Mouse (Mus musculus) liver, embryonic 11.5 days (tissue): ENCODE results near the gene Pafah2. TPM values are rescaled to one million over a fixed set of nuclear protein-coding genes. Genes with fewer than 3 reads are reported as not detected.

Experiments used
- ATAC-seq: fragments of 200-750 bp; cut with Nextera tagmentation; replicated peaks from 2 replicates; pipeline ENCODE4 v1.8.0; 2017; ENCODE audit warnings: moderate number of reproducible peaks, mild to moderate bottlenecking, moderate TSS enrichment, moderate library complexity; ENCODE audit not compliant: low FRiP score
- DNase-seq: peaks from one replicate; pipeline ENCODE4 v3.0.0-alpha.2; 2017; ENCODE audit warnings: low spot score
- H3K27ac ChIP-seq: fragments of 300-500 bp; sonication (generic); 2 replicates; pipeline ENCODE4 v1.5.1; 2014; ENCODE audit warnings: mild to moderate bottlenecking, low read depth, low read length, control low read depth
- H3K27me3 ChIP-seq: fragments of 300-500 bp; sonication (generic); replicated peaks from 2 replicates; pipeline ENCODE4 v1.6.1; 2014; ENCODE audit warnings: low read length, mixed read lengths; ENCODE audit not compliant: control insufficient read depth, insufficient read depth
- H3K36me3 ChIP-seq: fragments of 300-500 bp; sonication (generic); 2 replicates; pipeline ENCODE4 v1.6.1; 2014; ENCODE audit warnings: mild to moderate bottlenecking, low read length, moderate library complexity, mixed read lengths; ENCODE audit not compliant: control insufficient read depth, insufficient read depth
- H3K4me1 ChIP-seq: fragments of 300-500 bp; sonication (generic); replicated peaks from 2 replicates; pipeline ENCODE4 v1.6.1; 2014; ENCODE audit warnings: low read length, mixed read lengths; ENCODE audit not compliant: control insufficient read depth, insufficient read depth
- H3K4me2 ChIP-seq: fragments of 300-500 bp; sonication (generic); 2 replicates; pipeline ENCODE4 v1.6.1; 2014; ENCODE audit warnings: mild to moderate bottlenecking, control low read depth, moderate library complexity
- H3K4me3 ChIP-seq: fragments of 300-500 bp; sonication (generic); 2 replicates; pipeline ENCODE4 v1.5.1; 2014; ENCODE audit warnings: low read depth, low read length, control low read depth
- H3K9ac ChIP-seq: fragments of 300-500 bp; sonication (generic); 2 replicates; pipeline ENCODE4 v1.6.1; 2014; ENCODE audit warnings: low read depth, low read length, control low read depth
- H3K9me3 ChIP-seq: fragments of 300-500 bp; sonication (generic); 2 replicates; pipeline ENCODE4 v1.6.1; 2016; ENCODE audit warnings: low read length, inconsistent platforms, mixed read lengths; ENCODE audit not compliant: control insufficient read depth
- WGBS: fragments of 180-500 bp; shearing (Covaris S2); extraction: QIAGEN DNeasy Blood & Tissue Kit; methylation state at CpG from one replicate; pipeline ENCODE4 v1.1.7; 2014; 5-methylcytosine and 5-hydroxymethylcytosine counted together
- polyA plus RNA-seq: library from polyadenylated mRNA; unstranded; fragments of >200 nt; fragmentation: Nextera tagmentation; extraction: Ambion mirVana; gene quantifications from 2 replicates; pipeline ENCODE4 v1.2.1, GENCODE M21; 2014

The Pafah2 gene
- polyA plus RNA-seq, 1 experiment from 2014 or later = 7.9 TPM

DNA sequence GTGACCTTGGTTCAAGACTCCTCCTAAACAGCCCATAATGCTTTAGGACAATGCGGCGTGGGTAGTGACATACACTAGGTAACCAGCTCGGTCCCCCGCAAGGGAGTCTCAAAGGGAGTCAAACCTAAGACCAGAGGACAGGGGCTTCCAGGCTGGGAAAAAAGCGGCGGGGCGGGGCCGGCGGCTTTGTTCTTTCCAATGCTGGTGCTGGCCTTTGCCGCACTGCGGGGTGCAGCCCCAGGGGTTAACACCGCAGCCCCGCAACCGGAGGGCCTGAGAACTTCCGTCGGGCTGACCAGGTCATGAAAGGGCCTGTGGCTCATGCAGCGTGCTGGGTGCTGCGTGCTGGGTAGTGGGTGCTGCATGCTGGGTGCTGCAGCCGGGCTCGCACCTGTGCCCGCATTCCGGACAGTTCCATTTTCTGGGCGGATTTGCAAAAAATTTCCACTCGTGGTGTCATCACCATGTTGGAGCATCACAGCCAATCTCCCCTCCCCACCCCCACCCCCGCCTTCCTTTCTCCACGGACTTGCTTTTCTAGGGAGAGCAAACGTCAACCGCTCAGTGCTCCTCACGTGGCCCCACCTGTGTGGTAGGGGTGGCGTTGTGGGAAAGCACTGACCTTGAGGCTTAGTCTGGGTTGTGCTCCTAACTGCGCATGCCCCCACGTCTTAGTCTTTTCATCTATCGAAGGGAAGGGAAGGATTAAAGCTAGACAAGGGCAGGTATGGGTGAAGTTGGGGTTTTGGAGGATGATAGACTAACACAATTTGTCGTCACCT is 57.7 kb downstream of the Pafah2 start:
- peaks cover 14% of the 10 kb centered on the region for H3K27me3 ChIP-seq
- no peaks in the 10 kb centered on the region for H3K36me3 ChIP-seq
- H3K4me2 ChIP-seq = peak overlapping the region; percentile 1; the same call in 1 of the 2 replicates
- DNase-seq (no peak), ATAC-seq (no peak)
- H3K9ac ChIP-seq = no peak overlapping the region
- H3K4me1 ChIP-seq = peaks cover 16% of the 10 kb centered on the region
- no peak overlapping the region for H3K4me3 ChIP-seq
- H3K9me3 ChIP-seq = no peaks in the 10 kb centered on the region
- 41% methylated on average over 34 of the region's 34 CpGs for WGBS
- no peak overlapping the region for H3K27ac ChIP-seq

DNA sequence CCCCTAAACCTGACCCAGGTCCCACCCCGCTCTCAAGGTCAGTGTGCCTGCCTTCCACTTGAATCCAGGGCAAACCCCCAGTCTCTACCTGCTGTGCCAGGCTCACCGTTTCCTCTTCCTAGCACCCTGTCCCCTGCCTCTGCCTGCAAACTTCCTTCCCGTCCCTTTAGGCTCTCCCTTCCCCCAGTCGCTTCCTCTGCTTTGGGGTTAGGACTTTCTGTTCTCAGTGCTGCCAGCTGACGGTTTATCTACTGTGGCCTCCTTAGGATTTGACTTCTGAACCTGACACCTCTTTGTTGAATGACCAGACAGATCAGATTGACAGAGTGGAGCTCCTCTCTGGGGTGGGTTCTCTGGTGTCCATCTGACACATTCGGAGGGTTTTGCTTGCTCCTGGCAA is 59.2 kb downstream of the Pafah2 start:
- peaks cover 24% of the 10 kb centered on the region for H3K4me1 ChIP-seq
- H3K9me3 ChIP-seq = no peaks in the 10 kb centered on the region
- no peak for ATAC-seq
- H3K27me3 ChIP-seq = peaks cover 14% of the 10 kb centered on the region
- H3K36me3 ChIP-seq = no peaks in the 10 kb centered on the region
- H3K27ac ChIP-seq = no peak overlapping the region
- DNase-seq = no peak
- no peak overlapping the region for H3K4me3 ChIP-seq
- no peak overlapping the region for H3K9ac ChIP-seq
- WGBS = 24% methylated on average over 6 of the region's 6 CpGs
- H3K4me2 ChIP-seq = peak overlapping the region; percentile 4

GRCm38 (mm10) chr4:134457130-134457825 is 61.2 kb downstream of the Pafah2 start:
- ATAC-seq (peak; percentile 54; the same call in 1 of the 2 replicates), DNase-seq (no peak)
- Histone ChIP-seq H3K9ac (no peak overlapping the region), H3K4me3 (no peak overlapping the region), H3K4me2 (0 out of 2 replicates have a peak overlapping the region, but pooled peaks have one; percentile 3), H3K9me3 (no peaks in the 10 kb centered on the region), H3K36me3 (no peaks in the 10 kb centered on the region), H3K4me1 (peaks cover 25% of the 10 kb centered on the region), H3K27me3 (peaks cover 11% of the 10 kb centered on the region), H3K27ac (no peak overlapping the region)
- 32% methylated on average over 7 of the region's 7 CpGs for WGBS

- Histone ChIP-seq H3K36me3 (no peaks in the 10 kb centered on the region), H3K4me2 (no peak overlapping the region), H3K9ac (no peak overlapping the region), H3K4me1 (peaks cover 25% of the 10 kb centered on the region), H3K27ac (no peak overlapping the region), H3K27me3 (peaks cover 5% of the 10 kb centered on the region; the same call in 1 of the 2 replicates), H3K4me3 (no peak overlapping the region), H3K9me3 (no peaks in the 10 kb centered on the region)
- WGBS = 78% methylated on average over 5 of the region's 5 CpGs
- no peak for DNase-seq
- ATAC-seq = no peak
Measured at GRCm38 (mm10) chr4:134458856-134459255, 62.7 kb downstream of the Pafah2 start.

DNA sequence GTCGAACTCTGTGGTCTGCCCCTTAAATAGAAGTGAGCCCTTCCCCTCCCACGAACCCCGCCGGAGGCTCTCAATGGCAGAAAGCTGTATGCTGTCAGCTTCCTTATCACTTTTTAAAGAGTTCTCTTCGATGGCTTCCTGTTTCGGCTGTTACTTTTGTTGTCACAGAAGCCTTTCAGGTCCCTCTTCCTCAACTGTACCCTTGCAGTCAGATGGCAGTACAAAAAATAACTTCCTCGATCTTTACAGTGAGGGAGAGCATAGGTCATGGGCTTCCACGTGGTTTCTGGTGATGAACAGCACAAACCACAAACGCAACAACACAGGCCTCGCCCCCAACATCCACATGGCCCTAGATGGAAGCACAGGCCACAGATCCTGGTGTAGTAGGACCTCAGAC is 64.2 kb downstream of the Pafah2 start:
- Histone ChIP-seq H3K4me2 (peak overlapping the region; percentile 7; the same call in 1 of the 2 replicates), H3K36me3 (no peaks in the 10 kb centered on the region), H3K9ac (no peak overlapping the region), H3K9me3 (no peaks in the 10 kb centered on the region), H3K4me3 (no peak overlapping the region), H3K27ac (peak overlapping the region; percentile 45), H3K4me1 (peaks cover 24% of the 10 kb centered on the region), H3K27me3 (peaks cover 2% of the 10 kb centered on the region; the same call in 1 of the 2 replicates)
- ATAC-seq (no peak; the same call in 1 of the 2 replicates), DNase-seq (no peak)
- WGBS = 31% methylated on average over 10 of the region's 10 CpGs

DNA sequence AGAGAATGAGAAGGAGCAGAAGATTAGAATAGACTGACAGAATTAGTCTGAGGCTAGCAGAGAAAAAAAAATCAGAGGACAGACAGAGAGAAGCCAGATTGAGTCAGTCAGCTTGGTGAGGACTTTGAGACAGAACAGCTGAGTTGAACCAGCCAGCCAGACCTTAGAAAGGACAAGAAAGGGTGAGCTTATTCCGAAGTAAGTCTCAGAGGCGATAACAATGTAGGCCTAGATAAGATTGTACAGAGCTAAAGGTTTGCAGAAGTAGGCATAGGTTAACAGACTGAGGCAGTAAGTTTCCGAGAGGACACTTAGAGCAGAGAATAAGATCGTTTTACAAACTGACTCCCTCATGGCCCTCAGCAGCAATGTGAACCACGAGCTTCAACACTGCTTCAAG is 65.1 kb downstream of the Pafah2 start:
- ATAC-seq = no peak
- no peaks in the 10 kb centered on the region for H3K36me3 ChIP-seq
- no peak overlapping the region for H3K27ac ChIP-seq
- no peaks in the 10 kb centered on the region for H3K9me3 ChIP-seq
- WGBS = 68% methylated on average over 5 of the region's 5 CpGs
- H3K9ac ChIP-seq = no peak overlapping the region
- H3K4me1 ChIP-seq = peaks cover 24% of the 10 kb centered on the region
- no peaks in the 10 kb centered on the region; the same call in 1 of the 2 replicates for H3K27me3 ChIP-seq
- H3K4me2 ChIP-seq = no peak overlapping the region
- no peak overlapping the region for H3K4me3 ChIP-seq
- DNase-seq = no peak

GRCm38 (mm10) chr4:134465789-134466188 is 69.7 kb downstream of the Pafah2 start:
- no peak overlapping the region for H3K4me3 ChIP-seq
- H3K4me2 ChIP-seq = no peak overlapping the region
- peaks cover 12% of the 10 kb centered on the region for H3K4me1 ChIP-seq
- H3K9ac ChIP-seq = no peak overlapping the region; the same call in 1 of the 2 replicates
- H3K27me3 ChIP-seq = no peaks in the 10 kb centered on the region
- no peaks in the 10 kb centered on the region for H3K9me3 ChIP-seq
- ATAC-seq (no peak), DNase-seq (no peak)
- WGBS = 46% methylated on average over 12 of the region's 12 CpGs
- H3K27ac ChIP-seq = no peak overlapping the region
- peaks cover under 1% of the 10 kb centered on the region for H3K36me3 ChIP-seq

DNA sequence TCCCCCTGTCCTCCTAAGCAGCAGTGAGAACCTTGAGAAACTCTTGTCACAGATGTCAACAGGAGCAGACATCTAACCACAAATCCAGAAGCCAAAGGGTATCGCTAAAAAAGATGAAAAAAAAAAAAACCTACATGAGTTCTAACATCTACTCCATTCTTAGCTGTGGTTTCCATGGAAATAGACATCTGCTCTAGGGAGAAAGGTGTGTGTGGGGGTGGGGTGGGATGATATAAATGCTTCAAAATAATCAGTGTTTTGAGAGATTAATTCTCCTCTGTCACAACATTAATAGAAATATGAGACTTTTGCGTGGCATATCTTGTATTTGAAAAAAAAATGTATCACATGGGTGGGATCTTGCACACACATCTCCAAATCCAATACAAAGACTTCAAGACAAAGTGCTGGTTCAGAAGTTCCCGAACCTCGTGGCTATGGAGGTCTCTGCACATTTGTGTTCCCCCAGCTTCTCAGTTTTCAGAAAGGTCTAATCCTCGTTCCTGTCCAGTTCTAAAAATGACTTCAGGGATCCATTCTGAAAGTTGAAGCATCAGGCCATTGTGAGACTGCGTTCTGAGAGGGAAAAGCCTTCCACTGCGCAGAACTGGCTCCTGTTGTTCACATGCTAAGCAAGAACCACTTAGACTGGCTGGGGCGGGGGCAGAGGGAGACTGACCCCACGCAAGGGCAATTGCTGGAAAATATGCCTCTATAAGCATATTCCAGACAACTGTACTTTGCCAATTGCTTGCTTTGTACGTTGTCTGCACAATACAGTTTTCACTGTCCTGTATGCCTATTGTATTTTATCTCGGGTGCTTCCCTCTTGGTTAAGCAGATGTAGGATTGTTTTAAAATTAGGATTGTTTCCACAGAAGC is 70.5 kb downstream of the Pafah2 start:
- H3K9me3 ChIP-seq = no peaks in the 10 kb centered on the region
- peaks cover 10% of the 10 kb centered on the region for H3K4me1 ChIP-seq
- DNase-seq (no peak), ATAC-seq (no peak)
- WGBS = 68% methylated on average over 11 of the region's 11 CpGs
- no peak overlapping the region for H3K27ac ChIP-seq
- peak overlapping the region; percentile 84; the same call in 1 of the 2 replicates for H3K4me3 ChIP-seq
- no peaks in the 10 kb centered on the region for H3K27me3 ChIP-seq
- H3K9ac ChIP-seq = no peak overlapping the region
- H3K4me2 ChIP-seq = peak overlapping the region; percentile 97
- H3K36me3 ChIP-seq = peaks cover 8% of the 10 kb centered on the region
